Mouse (Mus musculus): ENCODE data around the gene Crb1. TPM values are rescaled to one million over a fixed set of nuclear protein-coding genes. Genes with fewer than 3 reads are reported as not detected.
"Not testable (repeated sequence)": the region's sequence is repeated elsewhere in the genome, so short reads cannot be mapped to it uniquely, and the experiment has no call there.

Gene Crb1
- 1 to 10 TPM in 1 of 4 experiments, under 1 TPM in 3; 0.22 to 1.1 (median 0.62) TPM for total RNA-seq (2022)

- DNase-seq (ENCODE audit: low spot score) = no peak
Observed at GRCm38 (mm10) chr1:139376638-139377286, at the start of gene Crb1. Gene Crb1, minus strand, starts transcription at chr1:139377100.

DNA sequence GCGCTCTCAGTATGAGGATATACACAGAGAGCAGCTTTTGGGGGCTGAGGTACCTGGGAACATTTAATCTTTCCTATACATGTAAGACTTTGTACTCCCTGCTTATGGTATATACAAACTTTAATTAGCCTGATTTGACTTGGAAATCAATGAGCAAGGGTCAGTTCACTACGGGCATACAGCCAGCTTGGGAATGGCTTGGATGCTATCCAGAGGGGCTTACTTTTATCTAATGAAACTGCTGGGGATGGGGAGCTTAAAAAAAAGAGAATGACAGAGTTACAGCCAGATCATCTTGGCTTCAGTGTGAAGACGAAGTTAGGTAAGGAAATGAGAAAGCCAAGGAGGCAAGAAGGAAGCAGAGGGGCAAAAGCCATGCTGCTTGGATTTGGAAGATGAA is 48.1 kb upstream of the Crb1 start:
- DNase-seq (ENCODE audit: low spot score) = no peak

GRCm38 (mm10) chr1:139423931-139424330 is 47.0 kb upstream of the Crb1 start:
- no peak for DNase-seq (ENCODE audit: low spot score)

- DNase-seq (ENCODE audit: low spot score) = peak; percentile 18
Observed at GRCm38 (mm10) chr1:139422941-139423340, 46.0 kb upstream of the Crb1 start.

DNA sequence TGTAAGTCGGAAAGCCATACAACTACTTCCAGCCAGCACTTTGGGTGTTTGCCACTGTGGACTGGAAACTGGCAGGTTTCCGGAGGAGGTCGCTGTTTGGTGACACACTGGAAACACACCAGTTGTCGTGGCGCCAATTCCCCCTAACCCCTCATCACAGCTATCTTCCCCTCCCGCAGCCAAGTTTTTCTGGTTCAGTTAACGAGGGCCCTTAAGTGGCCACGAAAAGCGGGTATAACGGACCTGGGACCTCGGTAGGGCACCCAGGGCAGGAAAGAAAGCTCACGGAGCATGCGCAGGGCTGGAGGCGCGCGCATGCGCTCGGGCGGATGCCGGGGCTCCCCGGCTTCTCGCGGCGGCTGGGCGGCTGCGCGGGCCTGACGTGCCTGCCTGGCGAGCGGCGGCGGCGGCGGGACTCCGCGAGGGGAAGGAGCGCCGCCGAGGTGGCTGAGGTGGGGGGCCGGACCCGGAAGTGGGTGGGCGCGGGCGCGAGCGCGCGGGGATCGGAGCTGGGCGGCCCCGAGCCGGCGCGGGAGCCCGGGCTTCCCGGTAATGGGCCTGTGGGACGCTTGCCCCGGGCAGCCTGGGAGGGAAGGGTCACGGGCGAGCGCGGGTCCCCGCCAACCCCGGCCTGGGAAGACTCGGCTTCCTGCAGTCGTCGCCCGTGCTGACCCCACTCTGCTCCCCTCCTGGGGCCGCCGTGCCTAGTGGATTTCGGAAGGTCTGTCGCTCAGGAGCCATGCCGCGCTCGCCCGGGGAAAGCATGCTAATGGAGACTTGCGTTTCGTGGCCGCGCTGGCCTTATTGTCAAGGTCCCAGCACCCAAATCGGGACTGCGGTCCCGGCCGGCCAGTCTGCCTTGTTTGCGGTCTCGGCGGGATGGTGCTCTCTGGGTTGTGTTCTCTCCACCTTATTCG is 45.2 kb upstream of the Crb1 start, which contains the start of gene Zbtb41:
TSS of gene Zbtb41 (plus strand) at position 414 of the 917 bp plus-strand sequence.
- peak; percentile 88 for DNase-seq (ENCODE audit: low spot score)

DNA sequence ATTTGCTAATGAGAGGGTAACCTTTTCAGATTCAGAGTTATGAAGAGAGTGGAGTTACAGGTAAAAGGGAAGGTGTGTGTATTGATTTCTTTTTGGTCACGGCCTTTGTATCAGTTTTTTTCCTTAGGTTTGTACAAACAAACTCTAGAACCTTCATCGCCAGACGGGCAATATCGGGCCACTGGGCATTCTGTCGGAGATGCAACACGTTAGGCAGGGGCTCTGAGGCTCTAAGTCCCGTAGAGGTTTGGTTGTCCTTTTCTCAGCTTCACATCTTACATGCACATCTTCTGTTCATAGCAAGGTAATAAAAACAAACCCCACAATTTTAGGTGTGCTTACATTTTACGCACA is 44.6 kb upstream of the Crb1 start:
- no peak for DNase-seq (ENCODE audit: low spot score)

DNA sequence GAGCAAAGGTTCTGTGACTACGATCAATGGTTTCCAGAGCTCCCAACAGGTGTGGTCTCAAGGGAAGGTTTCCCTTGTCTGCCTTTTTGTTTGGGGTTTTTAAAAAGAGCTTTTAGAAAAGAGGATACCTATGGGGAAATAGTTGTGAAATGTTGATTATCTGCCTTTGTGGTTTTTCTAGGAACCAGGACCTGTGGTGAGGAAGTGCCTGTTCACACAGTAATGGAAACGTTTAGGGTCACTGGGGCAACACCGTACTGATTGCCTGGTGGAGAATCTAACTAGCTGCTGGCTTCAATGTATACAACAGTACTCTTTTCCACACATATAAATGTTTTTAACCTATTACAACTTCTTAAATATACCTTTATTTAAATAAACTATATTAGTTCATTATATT is 36.6 kb upstream of the Crb1 start:
- no peak for DNase-seq (ENCODE audit: low spot score)

DNA sequence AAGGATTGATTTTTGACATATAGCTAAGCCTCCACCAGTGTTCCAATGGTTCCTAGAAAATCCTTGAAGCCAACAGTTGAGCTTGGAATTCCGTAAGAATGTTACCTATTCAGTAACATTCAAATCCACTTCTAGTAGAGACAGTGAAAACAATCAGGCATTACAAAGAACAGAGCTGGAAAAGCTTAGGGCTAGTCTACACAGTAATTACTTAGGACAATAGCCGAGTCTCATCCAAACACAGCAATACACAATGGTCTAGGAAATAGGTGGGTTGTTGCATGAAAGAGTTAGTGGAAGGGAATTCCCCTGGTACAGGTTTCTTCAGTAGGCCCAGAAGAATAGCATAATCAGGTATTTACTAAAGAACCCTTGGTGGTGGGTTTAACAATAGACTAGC is 35.5 kb upstream of the Crb1 start:
- not testable (repeated sequence) for DNase-seq (ENCODE audit: low spot score)

GRCm38 (mm10) chr1:139407701-139408100 is 30.8 kb upstream of the Crb1 start:
- no peak for DNase-seq (ENCODE audit: low spot score)

DNA sequence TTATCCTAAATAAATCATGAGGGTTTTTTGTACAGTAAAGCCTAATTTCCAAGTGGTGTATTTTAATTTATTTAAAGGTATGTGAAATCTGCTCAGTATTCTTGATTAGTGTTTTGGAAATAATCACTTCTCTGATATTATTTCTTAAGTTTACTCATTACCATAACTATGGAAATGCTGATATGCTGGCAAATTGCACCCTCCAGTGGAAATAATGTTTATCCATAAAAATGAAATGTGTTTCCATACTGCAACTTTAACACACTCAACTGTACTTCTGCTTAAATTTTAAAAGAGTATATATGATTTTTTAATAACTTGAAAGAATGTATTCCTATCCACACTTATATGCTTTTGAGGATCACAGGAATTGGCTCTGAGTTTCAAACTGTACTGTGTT is 28.9 kb upstream of the Crb1 start:
- no peak for DNase-seq (ENCODE audit: low spot score)

GRCm38 (mm10) chr1:139396589-139396988 is 19.7 kb upstream of the Crb1 start:
- no peak for DNase-seq (ENCODE audit: low spot score)

- DNase-seq (ENCODE audit: low spot score) = no peak
Observed at GRCm38 (mm10) chr1:139391747-139392146, 14.8 kb upstream of the Crb1 start.

- DNase-seq (ENCODE audit: low spot score) = no peak
Observed at GRCm38 (mm10) chr1:139379621-139379984, 2.7 kb upstream of the Crb1 start.

- no peak for DNase-seq (ENCODE audit: low spot score)
Observed at GRCm38 (mm10) chr1:139378861-139379620, 2.1 kb upstream of the Crb1 start.

GRCm38 (mm10) chr1:139375900-139376299 is 1.0 kb downstream of the Crb1 start:
- DNase-seq (ENCODE audit: low spot score) = no peak

DNA sequence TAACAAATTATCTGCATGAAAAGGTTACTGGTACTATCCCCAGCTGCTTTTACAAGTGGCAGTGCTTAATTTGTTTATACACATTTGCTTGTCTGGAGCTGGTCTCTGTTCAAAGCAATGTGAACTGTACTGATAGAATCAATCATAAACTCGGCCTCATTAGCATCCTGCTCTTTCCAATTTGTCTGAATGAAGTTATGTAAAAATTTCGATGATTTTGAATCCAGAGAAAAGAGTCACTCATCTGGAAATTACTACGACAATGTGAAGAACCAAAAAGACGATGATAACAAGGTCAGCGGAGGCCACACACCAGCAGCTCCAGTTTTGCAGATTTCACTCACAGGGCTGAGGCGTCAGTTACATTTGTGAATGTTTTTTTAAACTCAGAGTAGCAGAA is 5.6 kb downstream of the Crb1 start:
- no peak for DNase-seq (ENCODE audit: low spot score)

DNA sequence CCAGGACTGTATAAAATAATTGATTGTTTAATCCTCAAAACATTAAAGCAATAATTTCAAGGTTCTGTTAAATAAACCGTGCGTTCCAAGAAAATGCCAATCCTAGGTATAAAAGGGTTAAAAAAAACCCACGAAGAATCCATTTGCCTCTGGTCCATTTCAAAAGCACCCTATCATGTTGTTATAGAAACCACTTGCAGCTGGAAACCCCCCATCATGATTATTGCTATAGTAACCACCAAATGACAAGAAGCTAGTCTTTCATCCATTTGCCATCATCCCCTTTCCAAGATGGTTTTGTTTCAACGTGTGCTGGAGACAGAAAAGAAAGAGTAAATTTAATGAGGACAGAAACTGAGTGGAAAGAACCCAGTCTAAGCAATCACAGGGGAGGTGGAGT is 28.3 kb downstream of the Crb1 start:
- DNase-seq (ENCODE audit: low spot score) = no peak

DNA sequence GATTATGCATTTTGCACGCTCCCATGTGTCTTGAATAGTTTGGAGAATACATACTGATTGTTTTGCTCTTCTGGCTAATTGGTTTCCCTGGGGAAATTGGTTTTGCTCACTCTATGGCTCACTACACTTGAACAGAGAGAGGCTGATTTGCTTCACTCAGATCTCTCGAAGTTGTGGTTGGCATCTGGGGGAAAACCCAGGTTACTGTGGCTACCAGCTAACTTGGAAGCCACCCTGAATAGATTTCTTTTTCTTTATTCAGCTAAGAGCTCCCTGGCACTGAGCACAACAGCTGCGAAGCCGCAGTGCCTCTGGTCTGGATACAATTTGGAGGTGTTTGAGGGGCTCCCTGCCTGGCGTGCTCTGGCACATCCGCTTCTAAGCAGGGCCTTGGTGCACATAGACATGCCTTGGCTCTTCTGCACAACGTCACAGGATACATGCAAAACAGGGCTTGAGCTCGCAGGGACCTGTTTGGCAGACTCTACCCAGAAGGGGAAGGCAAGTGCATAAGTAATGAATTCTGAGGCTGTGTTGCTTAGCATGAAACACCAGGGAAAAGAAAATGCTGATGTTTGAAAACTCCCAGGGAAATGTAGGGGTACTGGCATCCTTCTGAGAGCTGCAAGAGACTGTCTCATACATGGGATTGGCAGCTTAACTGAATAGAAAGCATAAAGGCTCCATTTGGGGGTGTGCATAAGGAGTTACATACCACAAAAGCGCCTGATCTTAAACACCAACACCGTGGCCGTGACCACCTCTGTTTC is 30.1 kb downstream of the Crb1 start:
- no peak for DNase-seq (ENCODE audit: low spot score)

DNA sequence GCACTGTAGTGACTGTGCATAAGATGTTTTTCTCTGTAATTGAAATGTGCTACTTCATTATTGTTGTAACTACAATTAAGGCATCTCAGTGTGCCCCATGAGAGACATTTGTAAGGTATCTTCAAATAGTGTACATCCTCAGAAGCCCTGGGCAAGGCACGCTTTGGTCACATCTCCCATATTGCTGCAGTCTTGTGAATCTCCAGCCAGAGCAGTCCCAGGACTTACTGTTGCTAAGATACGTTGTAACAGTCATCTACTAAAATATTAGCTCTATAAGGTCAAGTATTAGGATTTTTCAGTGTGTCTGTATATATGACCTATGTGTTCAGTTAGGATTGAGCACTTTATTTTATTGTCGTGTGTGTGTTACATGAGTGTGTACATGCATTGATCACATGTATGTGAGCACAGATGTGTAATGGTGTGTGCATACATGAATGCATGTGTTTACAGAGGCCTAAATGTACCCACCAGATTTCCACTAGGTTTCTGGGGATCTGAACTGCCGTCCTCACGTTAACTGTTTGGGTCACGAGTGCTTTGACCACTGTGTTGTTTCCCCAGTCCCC is 30.8 kb downstream of the Crb1 start:
- DNase-seq (ENCODE audit: low spot score) = no peak

DNA sequence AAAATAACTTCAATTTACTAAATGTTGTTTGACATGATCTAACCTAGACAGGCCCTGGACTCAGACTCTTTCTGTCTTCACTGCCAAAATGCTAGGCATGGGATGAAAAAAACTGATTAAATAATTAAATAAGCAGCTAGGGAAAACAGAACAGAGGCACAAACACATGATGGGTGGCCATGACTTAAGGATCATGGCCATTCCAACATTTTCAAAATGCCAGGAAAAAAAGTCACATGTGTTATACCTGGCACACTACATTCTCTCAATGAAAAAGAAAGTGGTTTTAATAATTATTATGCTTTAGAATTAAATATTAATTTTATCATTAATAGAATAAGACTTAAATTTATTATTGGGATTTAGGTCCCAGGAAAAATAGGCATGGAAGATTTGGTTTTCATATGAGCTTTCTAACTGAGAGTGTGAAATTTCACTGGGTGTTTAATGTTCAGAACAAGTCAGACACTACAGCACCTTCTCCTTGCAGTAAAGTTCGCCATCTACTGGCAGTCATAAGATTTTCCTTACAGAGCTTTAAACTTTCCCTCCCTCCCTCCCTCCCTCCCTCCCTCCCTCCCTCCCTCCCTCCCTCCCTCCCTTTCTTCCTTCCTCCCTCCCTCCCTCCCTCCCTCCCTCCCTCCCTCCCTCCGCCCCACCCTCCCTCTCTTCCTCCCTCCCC is 36.6 kb downstream of the Crb1 start:
- DNase-seq (ENCODE audit: low spot score) = no peak

DNA sequence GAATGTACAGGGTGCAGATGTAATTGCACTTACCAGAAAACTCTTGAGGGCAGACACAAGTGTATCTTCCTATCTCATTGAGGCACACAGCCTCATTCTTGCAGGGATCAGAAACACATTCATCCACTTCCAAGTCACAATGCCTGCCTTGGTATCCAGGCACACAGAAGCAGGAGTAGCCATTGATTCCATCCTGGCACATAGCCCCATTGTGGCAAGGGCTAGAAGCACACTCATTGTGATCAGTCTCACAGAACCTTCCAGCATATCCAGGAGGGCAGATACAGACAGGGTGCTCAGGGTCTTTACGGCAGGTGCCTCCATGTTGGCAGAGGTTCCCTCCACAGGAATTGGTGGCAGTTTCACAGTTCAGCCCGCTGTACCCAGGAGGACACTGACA is 39.9 kb downstream of the Crb1 start:
- no peak for DNase-seq (ENCODE audit: low spot score)

Measured in heart, adult 8-10 months (tissue).